Mouse (Mus musculus): ENCODE data around the gene Nek1.

DNA sequence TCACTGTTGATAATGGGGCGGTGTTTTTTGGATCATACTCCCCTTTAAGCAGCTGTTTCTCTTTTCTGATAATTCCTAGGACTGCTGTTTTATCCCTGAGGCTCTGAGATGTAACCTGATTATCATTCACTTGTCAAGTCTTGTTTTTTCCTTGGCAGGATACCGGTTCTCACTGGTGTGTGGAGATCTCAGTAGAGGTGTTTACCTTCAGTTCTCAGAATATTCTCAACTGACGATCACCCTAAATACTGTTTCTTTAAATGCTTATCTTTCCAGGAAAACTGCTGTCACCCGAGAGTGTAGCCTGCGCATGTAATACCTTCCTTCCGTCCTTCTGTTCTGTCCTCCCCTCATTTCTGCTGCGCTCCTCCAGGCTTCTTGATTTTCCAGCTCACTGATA lies 67.4 kb downstream of the Nek1 start:
- no peak for TF ChIP-seq POLR2A (IDR thresholded peaks at IDR 0.05; ENCODE audit: insufficient read depth, low read depth, low read length)
- TF ChIP-seq CTCF (IDR thresholded peaks at IDR 0.05; ENCODE audit: insufficient read depth, low read depth, low read length) = no peak

Data from olfactory bulb, adult 2 months (tissue).